Mouse (Mus musculus): ENCODE results near the gene Nsun7.
A peak's percentile ranks its signal among the peaks of the same experiment; 100 is the strongest.

Nsun7 gene

GRCm38 (mm10) chr5:66279650-66280049 lies 20.0 kb downstream of the Nsun7 start:
- no peak for ATAC-seq (ENCODE audit: low TSS enrichment)

DNA sequence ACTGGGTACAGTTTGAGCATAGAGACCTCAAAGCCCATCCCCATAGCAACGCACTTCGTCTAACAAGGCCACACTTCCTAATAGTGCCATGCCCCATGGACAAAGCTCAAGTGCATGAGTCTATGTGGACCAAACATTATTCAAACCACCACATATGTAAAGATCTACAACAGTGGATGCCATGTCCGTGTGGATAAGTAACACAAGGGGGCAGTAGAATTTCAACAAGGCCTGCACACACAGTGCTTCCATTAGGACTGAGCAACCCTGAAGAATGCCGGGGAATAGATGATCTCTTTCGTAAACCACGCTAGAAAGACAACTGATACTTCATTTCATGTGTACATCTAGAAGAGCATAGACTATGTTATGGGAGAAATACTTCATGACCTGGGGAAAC lies 21.0 kb downstream of the Nsun7 start:
- ATAC-seq (ENCODE audit: low TSS enrichment): no peak

- no peak for ATAC-seq (ENCODE audit: low TSS enrichment)
Measured at GRCm38 (mm10) chr5:66294106-66294625, 34.5 kb downstream of the Nsun7 start.

DNA sequence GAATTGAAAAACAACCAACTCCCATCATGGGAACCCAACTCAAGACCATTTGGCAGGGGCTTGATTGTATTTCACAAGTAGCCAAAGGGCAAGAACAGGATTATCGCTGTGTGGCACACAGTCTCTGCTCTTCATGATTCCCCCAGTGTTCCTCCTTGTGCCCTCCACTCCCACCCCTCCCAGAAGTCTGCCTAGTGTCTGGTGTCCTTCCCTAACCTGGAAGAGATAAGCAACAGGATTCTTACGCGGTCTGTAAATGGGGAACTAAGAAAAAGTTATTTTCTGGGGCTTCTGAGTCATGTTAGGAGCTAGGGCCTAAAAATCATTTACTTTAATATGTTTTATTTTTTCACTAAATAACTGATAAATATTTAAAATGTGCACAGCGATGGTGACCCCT lies 35.3 kb downstream of the Nsun7 start:
- no peak for ATAC-seq (ENCODE audit: low TSS enrichment)

- no peak for ATAC-seq (ENCODE audit: low TSS enrichment)
Measured at GRCm38 (mm10) chr5:66296116-66296515, 36.4 kb downstream of the Nsun7 start.

DNA sequence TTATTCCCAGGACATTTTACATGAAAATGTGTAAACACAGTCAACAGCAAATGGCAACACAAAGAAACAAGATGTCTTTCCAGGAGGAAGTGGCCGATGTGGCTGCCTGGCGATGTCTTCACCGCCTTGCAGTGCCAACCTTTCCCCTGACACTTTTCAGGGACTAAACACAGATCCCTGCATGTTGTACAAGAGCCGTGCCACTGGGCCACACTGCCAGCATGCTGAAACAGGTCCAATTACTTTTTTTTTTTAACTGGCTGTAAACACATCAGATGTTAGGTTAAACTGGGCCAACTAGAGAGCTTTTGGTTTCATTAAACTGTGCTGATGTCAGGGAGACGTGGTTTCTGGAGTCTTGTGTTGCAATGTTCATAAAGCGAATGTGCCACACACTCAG lies 39.2 kb downstream of the Nsun7 start:
- ATAC-seq (ENCODE audit: low TSS enrichment): no peak

GRCm38 (mm10) chr5:66300576-66300975 lies 40.9 kb downstream of the Nsun7 start:
- no peak for ATAC-seq (ENCODE audit: low TSS enrichment)

- ATAC-seq (ENCODE audit: low TSS enrichment): no peak
Measured at GRCm38 (mm10) chr5:66302085-66302815, 42.6 kb downstream of the Nsun7 start.

GRCm38 (mm10) chr5:66302873-66303272 lies 43.2 kb downstream of the Nsun7 start:
- peak; percentile 86 for ATAC-seq (ENCODE audit: low TSS enrichment)

GRCm38 (mm10) chr5:66304300-66305067 lies 44.8 kb downstream of the Nsun7 start:
- no peak for ATAC-seq (ENCODE audit: low TSS enrichment)

GRCm38 (mm10) chr5:66305511-66305910 lies 45.8 kb downstream of the Nsun7 start:
- peak; percentile 82 for ATAC-seq (ENCODE audit: low TSS enrichment)

DNA sequence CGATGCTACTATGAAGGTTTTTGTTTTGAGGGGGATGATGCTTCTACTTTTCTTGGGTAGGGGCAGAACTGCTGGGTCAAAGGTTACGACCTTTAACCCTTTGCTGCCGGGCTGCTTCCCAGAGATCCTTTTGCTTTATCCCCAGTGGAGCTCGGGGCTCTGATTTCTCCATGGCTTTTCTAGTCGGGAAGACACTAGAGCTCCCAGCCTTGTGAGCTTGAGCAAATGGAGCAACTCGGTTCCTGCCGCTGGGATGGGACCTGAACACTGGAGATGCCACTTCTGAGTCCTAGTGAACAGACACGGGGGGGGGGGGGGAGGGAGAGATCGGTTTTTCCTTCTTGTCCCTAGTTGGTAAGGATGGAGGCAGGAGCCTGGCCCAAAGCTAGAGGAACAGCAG lies 50.6 kb downstream of the Nsun7 start:
- ATAC-seq (ENCODE audit: low TSS enrichment): no peak

DNA sequence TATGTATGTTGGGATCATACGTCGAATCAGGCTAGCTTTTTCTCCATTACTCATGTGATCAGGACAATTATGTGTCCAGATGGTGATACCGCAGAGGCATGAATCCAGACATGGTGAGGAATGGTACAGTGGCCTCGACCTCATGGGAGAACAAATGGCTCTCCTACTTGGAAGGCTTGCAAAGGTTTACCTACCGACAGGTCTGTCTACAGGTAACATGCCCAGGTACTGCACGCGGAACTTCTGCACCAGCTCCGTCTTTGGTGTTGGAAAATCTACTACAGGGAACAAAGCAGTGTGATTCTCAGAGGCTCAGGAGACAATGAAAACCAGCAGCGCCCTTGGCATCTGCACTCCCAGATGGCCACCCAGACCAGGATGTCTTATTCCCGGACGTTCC lies 51.1 kb downstream of the Nsun7 start:
- no peak for ATAC-seq (ENCODE audit: low TSS enrichment)

DNA sequence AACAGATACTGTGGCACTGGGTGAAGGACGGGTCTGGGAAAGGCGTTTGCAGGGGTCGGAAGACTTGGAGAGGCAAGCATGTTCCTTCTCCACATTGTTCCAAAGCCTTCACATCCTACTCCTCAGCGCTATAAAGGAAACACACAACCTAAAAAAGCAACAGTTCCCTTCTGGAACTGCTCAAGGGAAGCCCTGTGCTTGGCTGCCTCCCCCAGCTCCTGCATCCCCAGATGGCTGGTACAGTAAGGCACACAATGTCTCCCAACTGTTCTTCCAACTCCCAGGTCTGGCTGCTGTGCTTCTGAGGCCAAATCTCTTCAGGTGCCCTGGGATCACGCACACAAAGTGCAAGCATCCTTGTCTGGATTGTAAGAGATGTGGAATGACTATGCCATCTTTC lies 56.1 kb downstream of the Nsun7 start:
- peak; percentile 96 for ATAC-seq (ENCODE audit: low TSS enrichment)

- no peak for ATAC-seq (ENCODE audit: low TSS enrichment)
Measured at GRCm38 (mm10) chr5:66319341-66319740, 59.6 kb downstream of the Nsun7 start.

- ATAC-seq (ENCODE audit: low TSS enrichment): no peak
Measured at GRCm38 (mm10) chr5:66319827-66320404, 60.2 kb downstream of the Nsun7 start.

- no peak for ATAC-seq (ENCODE audit: low TSS enrichment)
Measured at GRCm38 (mm10) chr5:66323131-66323530, 63.4 kb downstream of the Nsun7 start.

DNA sequence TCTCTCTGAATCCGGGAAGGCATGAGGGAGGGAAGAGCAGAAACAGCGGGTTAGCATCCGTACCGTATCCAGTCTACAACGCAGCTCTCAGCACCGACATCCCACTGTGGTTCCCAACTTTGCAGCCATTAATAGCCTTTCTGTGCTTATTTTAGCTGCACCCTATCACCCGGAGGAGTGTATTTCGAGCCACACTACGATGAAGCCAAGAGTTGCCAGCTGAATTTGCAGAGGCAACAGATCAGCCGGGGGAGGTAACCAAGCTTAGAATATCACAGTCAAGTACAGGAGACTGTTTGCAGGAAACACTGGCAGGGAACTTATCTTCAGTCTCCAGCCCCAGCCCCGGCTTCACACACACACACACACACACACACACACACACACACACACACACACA lies 63.9 kb downstream of the Nsun7 start:
- ATAC-seq (ENCODE audit: low TSS enrichment): peak; percentile 88

GRCm38 (mm10) chr5:66326395-66326794 lies 66.7 kb downstream of the Nsun7 start:
- ATAC-seq (ENCODE audit: low TSS enrichment): no peak

DNA sequence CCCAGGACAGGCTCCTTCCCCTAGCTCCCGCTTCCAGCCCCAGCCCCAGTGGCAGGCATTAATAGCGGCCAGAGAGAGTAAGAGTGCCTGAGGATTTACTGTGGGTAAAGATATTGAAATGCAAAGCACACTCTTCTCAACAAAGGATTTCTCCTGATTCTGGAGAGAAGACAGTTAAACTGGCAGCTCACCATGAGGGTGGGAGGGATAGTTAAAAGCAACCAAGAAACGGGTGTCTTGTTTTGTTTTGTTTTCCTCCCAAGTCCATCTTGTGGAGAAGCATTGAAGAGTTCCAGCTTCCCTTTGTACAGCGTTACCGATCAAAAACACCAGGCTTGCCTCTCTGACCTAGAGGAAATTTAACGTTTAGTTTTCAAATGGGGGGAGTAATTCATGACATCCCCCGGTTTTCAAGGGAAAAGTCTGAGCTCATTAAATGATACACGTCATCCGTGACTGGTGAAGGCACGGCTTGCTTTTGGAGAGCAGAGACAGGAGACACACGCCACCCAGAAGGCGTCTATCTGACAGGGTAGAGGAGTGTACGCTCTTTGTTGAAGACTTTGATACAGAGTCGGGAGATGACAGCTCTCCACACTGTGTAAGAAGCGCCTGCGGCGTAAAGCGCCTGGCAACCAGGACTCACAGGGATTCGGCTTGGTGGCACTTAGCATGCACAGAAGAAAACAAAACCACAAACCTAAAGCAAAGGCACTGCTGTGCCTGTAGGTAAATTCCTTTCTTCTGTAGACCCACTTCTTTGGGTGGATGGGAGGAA lies 68.4 kb downstream of the Nsun7 start:
- peak; percentile 8; the same call in 1 of the 2 replicates for ATAC-seq (ENCODE audit: low TSS enrichment)

DNA sequence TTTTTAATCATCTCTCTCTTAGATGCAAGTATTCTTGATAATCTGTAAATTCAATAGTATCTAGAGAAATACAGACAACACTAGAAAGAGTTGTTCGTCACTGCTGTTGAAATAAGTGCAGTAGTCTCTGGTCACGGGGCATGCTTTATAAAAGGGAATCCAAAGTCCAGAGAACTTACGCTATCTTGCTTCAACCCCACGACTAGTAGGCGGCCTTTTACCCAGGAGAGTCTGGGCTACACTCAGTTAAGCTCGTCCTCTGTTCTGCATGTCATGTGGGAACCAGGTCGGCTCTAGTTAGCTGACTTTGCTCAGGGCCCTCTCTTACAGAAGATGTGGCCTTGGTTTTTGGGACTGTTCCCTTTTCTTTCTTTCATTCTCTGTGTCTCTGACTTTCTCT lies 69.1 kb downstream of the Nsun7 start:
- no peak for ATAC-seq (ENCODE audit: low TSS enrichment)

GRCm38 (mm10) chr5:66330806-66331205 lies 71.1 kb downstream of the Nsun7 start:
- no peak for ATAC-seq (ENCODE audit: low TSS enrichment)
